ENCODE assay signal across 12 mouse cellular contexts in the genomic region with DNA sequence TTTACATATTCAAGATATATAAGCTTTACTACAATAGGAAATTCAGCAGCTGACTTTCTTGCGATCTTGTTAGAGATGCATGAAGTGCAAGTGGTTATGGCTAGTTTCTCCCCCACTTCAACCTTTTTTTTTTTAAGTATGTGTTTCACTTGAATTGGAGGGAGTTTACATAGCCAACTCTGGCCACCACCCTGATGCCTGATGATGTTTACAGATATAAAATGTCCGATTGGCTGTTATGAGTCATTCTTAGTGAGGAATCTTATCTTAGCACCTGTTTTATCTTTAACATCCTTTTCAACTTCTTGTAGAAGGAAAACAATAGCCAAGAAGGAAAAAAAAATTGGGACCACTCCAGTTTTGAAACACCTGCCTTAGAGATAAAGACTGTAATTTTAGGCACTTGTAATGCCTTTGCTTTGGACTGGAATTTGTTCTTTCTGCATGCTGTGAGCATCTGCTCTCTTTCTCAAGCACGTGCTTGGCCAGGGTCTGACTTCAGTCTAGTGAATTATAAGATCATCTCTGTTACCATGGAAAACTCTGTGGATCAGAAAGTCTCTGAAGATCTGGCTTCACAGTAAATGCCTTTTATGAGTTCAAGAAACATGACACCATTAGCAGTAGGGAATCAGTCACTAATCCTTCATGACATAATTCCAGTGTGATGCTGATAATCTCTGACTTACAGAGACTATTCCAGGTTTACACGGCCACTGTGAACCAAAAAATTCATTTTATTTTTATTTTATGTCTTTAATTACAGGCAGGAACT.
DNase-seq lines count a peak whose midpoint lies in the region; ATAC-seq lines count a peak whose summit lies in the region.
"Had no signal": no experiment of that assay in that cellular context is flagged by ENCODE, and none has a peak within 500 bp of the region (broad histone marks: within the 10 kb centered on the region; RNA-seq: fewer than 3 reads in every experiment).

No protein-coding gene starts in this region.

- 67% methylated on average over 4 of the region's 4 CpGs for WGBS in heart, embryonic 10.5 days
- WGBS in embryonic facial prominence, embryonic 14.5 days = 51% methylated on average over 4 of the region's 4 CpGs
- WGBS in liver, embryonic 12.5 days (ENCODE audit: insufficient replicate concordance) = 53% methylated on average over 4 of the region's 4 CpGs

- H3K9me3 ChIP-seq in heart, embryonic 10.5 days = no peaks in the 10 kb centered on the region
- no peaks in the 10 kb centered on the region for H3K9me3 ChIP-seq in embryonic facial prominence, embryonic 14.5 days (ENCODE audit: control insufficient read depth, low read length)
- no peaks in the 10 kb centered on the region for H3K9me3 ChIP-seq in liver, embryonic 12.5 days (replicated peaks)

- no peaks in the 10 kb centered on the region for H3K27me3 ChIP-seq in heart, embryonic 10.5 days (ENCODE audit: insufficient read depth, poor library complexity, severe bottlenecking)
- no peaks in the 10 kb centered on the region for H3K27me3 ChIP-seq in embryonic facial prominence, embryonic 14.5 days (replicated peaks; ENCODE audit: control insufficient read depth, insufficient read depth, low read length)
- no peaks in the 10 kb centered on the region for H3K27me3 ChIP-seq in liver, embryonic 12.5 days (replicated peaks)

- ATAC-seq in embryonic facial prominence, embryonic 14.5 days (ENCODE audit: low read depth) = peak; percentile 76
- ATAC-seq in liver, embryonic 12.5 days = no peak
- ATAC-seq: inflammation-experienced regulatory T-cells, adult 6 months had no signal

- no peak overlapping the region for H3K4me3 ChIP-seq in heart, embryonic 10.5 days
- H3K4me3 ChIP-seq in embryonic facial prominence, embryonic 14.5 days (ENCODE audit: low read depth, low read length) = no peak overlapping the region
- no peak overlapping the region for H3K4me3 ChIP-seq in liver, embryonic 12.5 days
- H3K4me3 ChIP-seq: layer of hippocampus, adult 2 months had no signal

- DNase-seq in heart, adult 11 months = peak; percentile 94
- no peak for DNase-seq in heart, embryonic 10.5 days (ENCODE audit: low spot score)
- DNase-seq in brain, adult 2 months (ENCODE audit: low read depth, low spot score) = peak; percentile 32
- DNase-seq in embryonic facial prominence, embryonic 14.5 days (ENCODE audit: low spot score) = peak; percentile 83
- peak; percentile 57 for DNase-seq in mesoderm, embryonic 11.5 days (ENCODE audit: low read depth, low spot score)
- DNase-seq in urinary bladder, adult 18-20 months (ENCODE audit: low spot score in 2 of 2) = no peak
- DNase-seq in adrenal gland, postnatal 10 days = no peak
- DNase-seq: cerebellum, adult 2 months; thymus, adult 18-20 months had no signal

- no peaks in the 10 kb centered on the region for H3K4me1 ChIP-seq in heart, embryonic 10.5 days
- 0 out of 2 replicates have a peak, but pooled peaks cover 4% of the 10 kb centered on the region for H3K4me1 ChIP-seq in embryonic facial prominence, embryonic 14.5 days (ENCODE audit: control insufficient read depth, insufficient read depth, low read length)
- no peaks in the 10 kb centered on the region for H3K4me1 ChIP-seq in liver, embryonic 12.5 days

- H3K4me2 ChIP-seq in embryonic facial prominence, embryonic 14.5 days (ENCODE audit: low read depth, low read length) = no peak overlapping the region
- no peak overlapping the region for H3K4me2 ChIP-seq in liver, embryonic 12.5 days

- no peaks in the 10 kb centered on the region for H3K36me3 ChIP-seq in heart, embryonic 10.5 days
- H3K36me3 ChIP-seq in embryonic facial prominence, embryonic 14.5 days (ENCODE audit: control insufficient read depth, insufficient read depth, low read length) = no peaks in the 10 kb centered on the region
- no peaks in the 10 kb centered on the region for H3K36me3 ChIP-seq in liver, embryonic 12.5 days

- no peak overlapping the region for H3K9ac ChIP-seq in embryonic facial prominence, embryonic 14.5 days (ENCODE audit: low read depth, low read length)
- no peak overlapping the region for H3K9ac ChIP-seq in liver, embryonic 12.5 days

- no peak overlapping the region for H3K27ac ChIP-seq in heart, embryonic 10.5 days
- no peak overlapping the region for H3K27ac ChIP-seq in embryonic facial prominence, embryonic 14.5 days (replicated peaks; ENCODE audit: low read depth, low read length)
- no peak overlapping the region for H3K27ac ChIP-seq in liver, embryonic 12.5 days
- H3K27ac ChIP-seq: layer of hippocampus, adult 2 months had no signal

Comparison
In these comparisons a context has a peak if more than half of its experiments do, and no peak if none do; other contexts are left out.
1. DNase-seq: peak in heart, adult 11 months (single experiment), brain, adult 2 months (single experiment), embryonic facial prominence, embryonic 14.5 days (single experiment) and mesoderm, embryonic 11.5 days (single experiment); none in heart, embryonic 10.5 days (single experiment), urinary bladder, adult 18-20 months (0 of 2) and adrenal gland, postnatal 10 days (single experiment).